Mouse (Mus musculus): ENCODE measurements around the gene Slco3a1. TPM values are rescaled to one million over a fixed set of nuclear protein-coding genes. Genes with fewer than 3 reads are reported as not detected.

The Slco3a1 gene
- polyA plus RNA-seq, 1 experiment from 2014 or later: 14.9 TPM

GRCm38 (mm10) chr7:74457347-74457975 is 97.1 kb downstream of the Slco3a1 start:
- Histone ChIP-seq H3K4me3 (no peak overlapping the region), H3K36me3 (no peaks in the 10 kb centered on the region), H3K27ac (no peak overlapping the region), H3K9me3 (replicated peaks) (no peaks in the 10 kb centered on the region), H3K9ac (no peak overlapping the region), H3K4me1 (replicated peaks) (peaks cover 31% of the 10 kb centered on the region), H3K4me2 (no peak overlapping the region), H3K27me3 (no peaks in the 10 kb centered on the region)
- no peak for ATAC-seq (replicated peaks; ENCODE audit: insufficient number of reproducible peaks, insufficient read depth, low FRiP score, low read depth)
- 76% methylated on average over 5 of the region's 5 CpGs for WGBS

GRCm38 (mm10) chr7:74456781-74457180 is 97.8 kb downstream of the Slco3a1 start:
- WGBS: 64% methylated on average over 2 of the region's 2 CpGs
- no peaks in the 10 kb centered on the region for H3K36me3 ChIP-seq

GRCm38 (mm10) chr7:74451047-74451446 is 103.5 kb downstream of the Slco3a1 start:
- no peaks in the 10 kb centered on the region for H3K27me3 ChIP-seq
- H3K9me3 ChIP-seq (replicated peaks): no peaks in the 10 kb centered on the region
- H3K4me2 ChIP-seq: no peak overlapping the region
- H3K4me1 ChIP-seq (replicated peaks): no peaks in the 10 kb centered on the region
- H3K9ac ChIP-seq: no peak overlapping the region
- no peaks in the 10 kb centered on the region for H3K36me3 ChIP-seq
- WGBS: 26% methylated on average over 2 of the region's 2 CpGs
- no peak overlapping the region for H3K4me3 ChIP-seq
- ATAC-seq (replicated peaks; ENCODE audit: insufficient number of reproducible peaks, insufficient read depth, low FRiP score, low read depth): no peak
- H3K27ac ChIP-seq: no peak overlapping the region

More at GRCm38 (mm10) chr7:74456781-74457180, 97.8 kb downstream of the Slco3a1 start:
- no peak for ATAC-seq (replicated peaks; ENCODE audit: insufficient number of reproducible peaks, insufficient read depth, low FRiP score, low read depth)
- Histone ChIP-seq H3K4me3 (no peak overlapping the region), H3K9ac (no peak overlapping the region), H3K4me2 (no peak overlapping the region), H3K4me1 (replicated peaks) (peaks cover 28% of the 10 kb centered on the region), H3K27ac (no peak overlapping the region), H3K9me3 (replicated peaks) (no peaks in the 10 kb centered on the region), H3K27me3 (no peaks in the 10 kb centered on the region)

GRCm38 (mm10) chr7:74449802-74450201 is 104.8 kb downstream of the Slco3a1 start:
- H3K27ac ChIP-seq: no peak overlapping the region
- H3K4me3 ChIP-seq: no peak overlapping the region
- no peaks in the 10 kb centered on the region for H3K9me3 ChIP-seq (replicated peaks)
- no peak overlapping the region for H3K4me2 ChIP-seq
- H3K4me1 ChIP-seq (replicated peaks): no peaks in the 10 kb centered on the region
- no peak for ATAC-seq (replicated peaks; ENCODE audit: insufficient number of reproducible peaks, insufficient read depth, low FRiP score, low read depth)
- H3K9ac ChIP-seq: no peak overlapping the region
- WGBS: 92% methylated on average over 1 of the region's 1 CpGs
- H3K27me3 ChIP-seq: no peaks in the 10 kb centered on the region
- no peaks in the 10 kb centered on the region for H3K36me3 ChIP-seq

- no peak overlapping the region for H3K4me2 ChIP-seq
- no peak for ATAC-seq (replicated peaks; ENCODE audit: insufficient number of reproducible peaks, insufficient read depth, low FRiP score, low read depth)
- WGBS: 35% methylated on average over 2 of the region's 2 CpGs
Observed at GRCm38 (mm10) chr7:74447781-74448180, 106.8 kb downstream of the Slco3a1 start.

GRCm38 (mm10) chr7:74445148-74445547 is 109.4 kb downstream of the Slco3a1 start:
- H3K4me3 ChIP-seq: no peak overlapping the region
- H3K4me2 ChIP-seq: no peak overlapping the region
- H3K36me3 ChIP-seq: no peaks in the 10 kb centered on the region
- no peak for ATAC-seq (replicated peaks; ENCODE audit: insufficient number of reproducible peaks, insufficient read depth, low FRiP score, low read depth)
- H3K4me1 ChIP-seq (replicated peaks): no peaks in the 10 kb centered on the region
- no peaks in the 10 kb centered on the region for H3K9me3 ChIP-seq (replicated peaks)
- H3K27me3 ChIP-seq: no peaks in the 10 kb centered on the region
- H3K9ac ChIP-seq: no peak overlapping the region
- WGBS: 76% methylated on average over 5 of the region's 5 CpGs
- H3K27ac ChIP-seq: no peak overlapping the region

More at GRCm38 (mm10) chr7:74447781-74448180, 106.8 kb downstream of the Slco3a1 start:
- H3K9me3 ChIP-seq (replicated peaks): no peaks in the 10 kb centered on the region
- no peak overlapping the region for H3K9ac ChIP-seq
- no peak overlapping the region for H3K27ac ChIP-seq
- no peaks in the 10 kb centered on the region for H3K4me1 ChIP-seq (replicated peaks)
- H3K27me3 ChIP-seq: no peaks in the 10 kb centered on the region
- no peaks in the 10 kb centered on the region for H3K36me3 ChIP-seq
- H3K4me3 ChIP-seq: no peak overlapping the region

- 55% methylated on average over 5 of the region's 5 CpGs for WGBS
- ATAC-seq (replicated peaks; ENCODE audit: insufficient number of reproducible peaks, insufficient read depth, low FRiP score, low read depth): no peak
- Histone ChIP-seq H3K9ac (no peak overlapping the region), H3K27ac (no peak overlapping the region), H3K9me3 (replicated peaks) (no peaks in the 10 kb centered on the region), H3K4me1 (replicated peaks) (no peaks in the 10 kb centered on the region), H3K4me3 (no peak overlapping the region), H3K36me3 (no peaks in the 10 kb centered on the region), H3K27me3 (no peaks in the 10 kb centered on the region), H3K4me2 (no peak overlapping the region)
Observed at GRCm38 (mm10) chr7:74442380-74442779, 112.2 kb downstream of the Slco3a1 start.

- H3K9me3 ChIP-seq (replicated peaks): no peaks in the 10 kb centered on the region
- H3K27me3 ChIP-seq: no peaks in the 10 kb centered on the region
- no peak overlapping the region for H3K4me3 ChIP-seq
- no peak for ATAC-seq (replicated peaks; ENCODE audit: insufficient number of reproducible peaks, insufficient read depth, low FRiP score, low read depth)
- WGBS: 42% methylated on average over 1 of the region's 1 CpGs
- no peak overlapping the region for H3K9ac ChIP-seq
- peaks cover under 1% of the 10 kb centered on the region; the same call in 1 of the 2 replicates for H3K4me1 ChIP-seq (replicated peaks)
- no peak overlapping the region for H3K4me2 ChIP-seq
- no peak overlapping the region for H3K27ac ChIP-seq
- no peaks in the 10 kb centered on the region for H3K36me3 ChIP-seq
Observed at GRCm38 (mm10) chr7:74437534-74437933, 117.0 kb downstream of the Slco3a1 start.

GRCm38 (mm10) chr7:74436642-74437041 is 117.9 kb downstream of the Slco3a1 start:
- Histone ChIP-seq H3K4me2 (no peak overlapping the region), H3K4me1 (replicated peaks) (peaks cover 6% of the 10 kb centered on the region; the same call in 1 of the 2 replicates), H3K9ac (no peak overlapping the region), H3K27ac (no peak overlapping the region), H3K27me3 (no peaks in the 10 kb centered on the region), H3K4me3 (no peak overlapping the region), H3K9me3 (replicated peaks) (no peaks in the 10 kb centered on the region), H3K36me3 (no peaks in the 10 kb centered on the region)
- ATAC-seq (replicated peaks; ENCODE audit: insufficient number of reproducible peaks, insufficient read depth, low FRiP score, low read depth): no peak
- 83% methylated on average over 2 of the region's 2 CpGs for WGBS

- no peak overlapping the region for H3K4me2 ChIP-seq
- no peaks in the 10 kb centered on the region for H3K36me3 ChIP-seq
- peaks cover 6% of the 10 kb centered on the region; the same call in 1 of the 2 replicates for H3K4me1 ChIP-seq (replicated peaks)
- H3K27ac ChIP-seq: no peak overlapping the region
- H3K27me3 ChIP-seq: no peaks in the 10 kb centered on the region
- H3K9me3 ChIP-seq (replicated peaks): no peaks in the 10 kb centered on the region
- H3K9ac ChIP-seq: no peak overlapping the region
- ATAC-seq (replicated peaks; ENCODE audit: insufficient number of reproducible peaks, insufficient read depth, low FRiP score, low read depth): no peak
- 66% methylated on average over 2 of the region's 2 CpGs for WGBS
- H3K4me3 ChIP-seq: no peak overlapping the region
Observed at GRCm38 (mm10) chr7:74432950-74433349, 121.6 kb downstream of the Slco3a1 start.

- no peaks in the 10 kb centered on the region for H3K27me3 ChIP-seq
- H3K4me2 ChIP-seq: no peak overlapping the region
- ATAC-seq (replicated peaks; ENCODE audit: insufficient number of reproducible peaks, insufficient read depth, low FRiP score, low read depth): no peak
- no peaks in the 10 kb centered on the region for H3K36me3 ChIP-seq
- H3K9ac ChIP-seq: no peak overlapping the region
- H3K9me3 ChIP-seq (replicated peaks): no peaks in the 10 kb centered on the region
- WGBS: 53% methylated on average over 3 of the region's 3 CpGs
- no peak overlapping the region for H3K27ac ChIP-seq
- no peak overlapping the region for H3K4me3 ChIP-seq
- H3K4me1 ChIP-seq (replicated peaks): peaks cover 26% of the 10 kb centered on the region
Observed at GRCm38 (mm10) chr7:74429252-74429651, 125.3 kb downstream of the Slco3a1 start.

- no peak overlapping the region for H3K9ac ChIP-seq
- no peaks in the 10 kb centered on the region for H3K9me3 ChIP-seq (replicated peaks)
- no peak for ATAC-seq (replicated peaks; ENCODE audit: insufficient number of reproducible peaks, insufficient read depth, low FRiP score, low read depth)
- 10% methylated on average over 1 of the region's 1 CpGs for WGBS
- no peak overlapping the region for H3K4me2 ChIP-seq
- H3K27me3 ChIP-seq: no peaks in the 10 kb centered on the region
- H3K36me3 ChIP-seq: no peaks in the 10 kb centered on the region
- H3K27ac ChIP-seq: no peak overlapping the region
- H3K4me3 ChIP-seq: no peak overlapping the region
- peaks cover 42% of the 10 kb centered on the region for H3K4me1 ChIP-seq (replicated peaks)
Observed at GRCm38 (mm10) chr7:74427135-74427534, 127.4 kb downstream of the Slco3a1 start.
